Mouse (Mus musculus) spleen, adult 18-20 months (tissue): ENCODE measurements around the gene Vegfb.
A peak's percentile ranks its signal among the peaks of the same experiment; 100 is the strongest.

ENCODE experiments used
- DNase-seq, 2 experiments: peaks; one replicate each; pipeline ENCODE4 v3.0.0; 2022; ENCODE audit warnings: mixed read lengths in 2 of 2

Gene Vegfb

DNA sequence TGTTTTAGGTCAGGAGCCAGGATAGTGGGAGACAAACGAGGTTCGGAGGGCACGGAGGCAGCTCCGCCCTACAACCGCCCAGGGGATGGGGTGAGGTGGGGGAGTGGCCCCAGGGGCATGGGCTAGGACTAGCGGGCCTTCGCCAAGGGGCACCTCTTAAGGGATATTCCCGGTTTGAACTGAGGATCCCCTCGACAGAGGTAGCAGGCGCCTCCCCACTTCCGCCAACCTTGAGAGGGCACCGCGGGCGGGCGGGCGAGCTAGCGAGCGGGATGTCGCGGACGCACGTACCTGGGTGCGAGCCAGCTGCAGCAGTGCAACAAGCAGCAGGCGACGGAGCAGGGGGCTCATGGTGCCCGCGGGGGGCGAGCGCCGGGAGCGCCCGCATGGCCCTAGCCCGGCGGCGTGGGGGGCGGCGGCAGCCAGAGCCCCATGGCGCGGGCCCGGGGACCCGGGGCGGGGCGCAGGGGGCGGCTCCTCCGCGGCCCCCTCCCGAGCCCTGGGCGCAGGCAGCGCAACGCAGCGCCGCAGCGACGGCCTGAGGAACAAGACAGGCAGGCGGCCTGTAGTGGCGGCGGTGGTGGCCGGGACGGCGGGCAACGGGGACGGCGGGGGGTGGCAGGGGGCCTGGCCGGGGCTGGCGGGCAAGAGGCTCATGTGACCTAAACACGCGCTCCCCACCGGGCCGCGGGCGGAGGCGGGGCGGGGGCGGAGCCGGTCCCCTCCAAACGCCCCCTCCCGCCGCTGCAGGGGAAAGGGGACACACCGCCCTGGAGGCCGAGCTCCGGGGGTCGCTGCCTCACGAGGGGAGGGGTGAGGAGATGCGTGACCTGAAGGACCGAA, at the start of gene Vegfb:
Gene Vegfb, minus strand, starts transcription at position 591 of the 843 bp plus-strand sequence.
- peak; percentile 52 to 71 for DNase-seq

DNA sequence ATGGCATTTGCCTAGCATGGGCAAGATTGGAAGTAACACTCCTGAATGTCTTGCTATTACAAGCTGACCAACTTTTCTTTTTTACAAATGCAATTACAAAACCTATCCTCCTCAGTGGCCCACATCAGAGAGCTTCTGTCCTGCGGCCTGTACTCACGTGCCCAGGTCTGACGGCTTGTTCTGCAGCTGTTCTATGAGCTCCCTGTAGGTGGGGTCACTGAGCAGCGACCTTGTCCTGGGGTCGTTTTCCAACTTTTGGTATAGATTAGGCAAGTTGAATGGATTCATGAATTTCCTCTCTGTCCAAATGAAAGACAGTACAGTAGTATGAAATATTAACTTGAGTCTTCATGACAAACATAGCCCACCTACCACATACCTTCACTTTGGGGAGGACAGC, 46.6 kb upstream of the Vegfb start:
- DNase-seq = no peak

DNA sequence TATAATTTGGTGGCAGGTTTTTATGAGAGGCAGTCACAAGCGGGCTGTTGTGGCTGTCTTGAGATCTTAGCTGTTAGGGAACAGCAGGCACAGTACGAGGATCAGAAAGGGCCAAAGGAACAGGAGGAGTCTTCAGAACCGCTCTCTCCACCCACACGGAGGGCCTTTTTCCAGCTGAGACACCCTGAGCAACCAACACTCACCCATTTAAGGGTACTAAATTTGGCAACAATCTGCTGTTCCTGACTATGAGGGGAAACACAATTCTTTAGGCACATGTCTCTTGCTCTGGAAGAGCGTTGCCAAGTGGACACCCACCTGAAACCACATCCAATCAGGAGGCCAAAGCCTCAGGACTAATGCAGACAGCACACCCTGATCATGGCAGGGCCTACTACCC, 42.1 kb upstream of the Vegfb start:
- DNase-seq = no peak

DNA sequence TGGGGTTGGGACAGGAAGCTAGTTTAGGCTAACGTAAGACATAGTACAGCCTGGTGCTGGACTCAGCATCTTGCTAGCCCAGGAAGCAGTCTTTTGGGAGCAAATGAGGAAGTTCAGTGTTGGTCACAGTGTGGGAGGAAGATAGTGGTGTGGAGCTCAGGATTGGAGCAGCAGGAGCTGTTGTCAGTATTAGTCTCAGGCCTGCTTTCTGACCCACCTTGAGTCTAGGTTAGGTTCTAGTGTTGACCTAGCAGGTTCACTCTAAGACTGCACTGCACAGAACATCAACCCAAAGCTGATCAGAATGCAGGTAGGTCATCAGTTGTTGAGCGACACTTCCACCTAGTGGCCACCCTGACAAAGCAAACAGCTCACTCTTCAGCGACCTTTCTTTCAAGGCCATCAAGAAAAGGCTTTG, 32.8 kb upstream of the Vegfb start:
- DNase-seq = peak; percentile 47 to 67

DNA sequence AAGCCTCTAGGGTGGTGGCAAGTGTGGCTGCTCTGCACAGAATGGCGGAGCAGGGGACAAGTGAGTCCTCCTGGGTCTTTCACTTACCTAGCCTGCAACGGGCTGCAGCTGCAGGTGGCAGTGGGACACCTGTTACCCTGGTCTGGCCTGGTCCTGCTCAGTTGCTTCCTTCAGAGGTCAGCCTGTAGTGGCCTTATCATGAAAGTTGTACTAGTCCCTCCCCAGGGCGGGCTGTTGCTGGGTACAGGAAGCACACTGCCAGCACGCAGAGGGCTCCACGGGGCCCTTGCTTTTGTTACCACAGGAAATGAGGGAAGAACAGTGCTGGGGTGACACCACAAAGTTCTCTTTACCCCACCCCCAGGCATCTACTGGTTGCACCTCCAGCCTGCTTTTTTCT, 31.7 kb upstream of the Vegfb start, which contains the start of gene Fermt3:
Gene Fermt3, minus strand, starts transcription at position 279 of the 400 bp plus-strand sequence.
- DNase-seq = peak; percentile 76

DNA sequence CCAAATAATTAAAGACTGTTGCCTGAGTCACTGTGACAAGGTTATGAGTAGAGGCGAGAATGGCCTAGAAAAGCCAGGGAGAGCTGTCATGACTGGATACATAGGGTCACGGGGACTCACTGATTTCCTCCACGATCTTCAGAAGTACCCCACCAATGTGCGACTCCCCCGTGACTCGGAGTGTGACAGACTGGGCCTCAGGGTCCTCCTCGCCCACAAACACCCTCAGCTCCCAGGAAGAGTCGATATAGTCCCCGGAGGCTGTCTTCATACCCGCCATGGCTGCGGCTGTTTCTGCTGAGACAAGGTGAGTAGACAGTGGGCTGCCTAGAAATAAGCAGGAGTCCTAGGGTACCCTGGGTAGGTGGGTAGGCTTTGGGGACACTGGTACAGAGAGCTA, 31.1 kb upstream of the Vegfb start:
- no peak for DNase-seq

DNA sequence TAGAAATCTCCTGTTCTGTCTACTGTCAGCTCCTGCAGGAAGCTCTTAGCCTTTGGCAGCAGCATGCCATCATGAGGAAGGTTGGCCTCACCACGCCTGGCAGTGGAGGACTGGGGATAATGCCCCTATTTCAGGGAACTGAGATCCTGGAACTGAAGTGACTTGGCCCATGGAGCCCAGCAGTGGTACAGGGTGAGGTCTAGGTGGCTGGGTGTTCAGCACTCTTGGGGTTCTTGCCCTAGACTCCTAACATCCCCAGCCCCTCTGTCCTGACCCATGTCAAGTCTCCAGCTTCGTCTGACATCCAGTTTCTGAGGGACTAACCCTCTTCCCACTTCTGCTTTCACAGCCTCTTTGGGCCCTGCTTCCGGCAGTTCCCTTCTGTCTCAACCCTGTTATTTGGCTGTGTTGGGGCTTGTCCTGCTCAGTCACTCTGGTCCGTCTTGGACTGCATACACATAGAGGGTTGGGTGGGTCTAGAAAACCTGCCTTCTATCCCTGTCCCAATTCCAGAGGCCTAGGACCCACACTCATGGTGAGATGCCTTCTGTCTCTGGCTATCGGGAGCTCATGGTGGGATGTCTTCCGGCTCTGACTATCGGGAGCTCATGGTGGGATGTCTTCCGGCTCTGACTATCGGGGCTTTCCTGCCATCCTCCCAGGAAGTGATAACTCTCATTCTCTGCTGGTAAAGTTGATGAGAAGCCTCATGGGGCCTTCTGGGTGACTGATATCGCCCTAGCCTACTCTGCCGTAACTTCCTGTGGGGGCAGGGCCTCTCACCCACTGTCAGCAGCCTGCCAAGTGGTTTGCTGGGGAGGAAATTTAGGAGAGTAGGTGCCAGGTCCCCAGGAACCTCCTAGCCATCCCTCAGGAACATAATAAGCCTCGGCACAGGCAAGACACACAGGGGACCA, 30.3 kb upstream of the Vegfb start:
- DNase-seq = peak; percentile 57

DNA sequence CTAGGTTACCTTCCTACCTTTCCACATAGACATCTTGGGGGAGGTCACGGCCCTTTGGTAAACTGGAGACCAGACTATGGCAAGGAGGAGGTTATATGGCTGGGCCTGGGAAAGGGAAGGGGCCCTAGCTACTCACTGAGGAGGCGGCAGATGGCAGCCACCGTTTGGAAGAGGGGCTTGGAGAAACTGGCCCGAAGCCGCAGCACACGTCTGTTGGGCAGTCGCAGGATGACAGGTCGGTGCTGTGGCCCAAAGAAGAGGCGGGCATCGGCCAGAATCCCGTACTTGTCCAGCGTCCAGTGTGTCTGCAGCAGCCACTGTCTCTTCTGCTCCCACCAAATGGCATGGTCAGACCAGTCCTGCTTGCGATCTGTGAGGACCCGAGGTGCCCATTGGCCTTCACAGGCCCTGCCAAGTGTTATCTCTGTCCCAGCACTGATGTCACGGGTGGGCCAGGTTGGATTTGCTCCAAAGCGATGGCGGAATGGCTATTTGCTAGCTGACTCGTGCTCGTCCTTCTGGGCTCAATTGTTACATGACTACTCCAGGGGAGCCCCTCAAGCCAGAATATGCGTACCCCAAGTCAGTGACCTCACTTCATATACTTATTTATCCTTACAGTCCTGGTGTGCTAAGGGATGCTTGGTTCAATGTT, 27.2 kb upstream of the Vegfb start:
- no peak for DNase-seq

DNA sequence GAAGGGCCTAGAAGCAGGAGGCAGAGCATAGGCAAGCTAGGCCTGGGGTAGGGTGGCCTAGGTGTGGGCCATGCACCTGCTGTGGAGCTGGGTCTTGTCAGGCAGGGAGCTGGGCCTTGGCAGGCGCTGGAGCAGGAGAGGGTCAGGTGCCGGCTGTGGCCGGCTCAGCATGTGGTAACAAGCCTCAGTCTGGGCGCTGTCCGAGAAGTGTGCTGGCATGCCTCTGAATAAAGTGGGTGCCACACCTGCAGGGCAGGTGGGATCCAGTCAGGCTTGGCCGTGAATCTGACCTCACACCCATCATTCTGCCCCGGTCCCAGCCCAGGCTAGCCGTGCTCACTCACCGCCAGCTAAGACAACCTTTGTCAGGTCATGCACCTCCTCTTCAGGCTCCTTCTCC, 26.5 kb upstream of the Vegfb start:
- no peak for DNase-seq

DNA sequence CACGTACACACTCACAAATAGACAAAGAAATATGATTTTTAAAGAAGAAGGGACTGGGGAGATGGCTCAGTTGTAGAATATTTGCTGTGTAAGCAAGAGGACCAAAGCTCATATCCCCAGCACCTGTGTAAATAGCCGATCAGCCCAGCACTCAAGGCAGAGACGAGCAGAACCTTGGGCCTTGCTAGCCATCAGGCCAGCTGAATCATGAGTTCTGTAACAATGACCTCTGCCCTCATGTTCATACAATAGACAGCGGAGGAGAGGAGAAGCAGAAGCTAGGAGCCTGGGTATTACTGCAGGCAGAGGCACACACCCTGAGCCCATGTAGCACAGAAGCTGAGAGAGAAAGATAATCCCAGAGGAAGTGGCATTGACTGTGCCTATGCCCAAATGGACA, 25.0 kb upstream of the Vegfb start:
- no peak for DNase-seq

DNA sequence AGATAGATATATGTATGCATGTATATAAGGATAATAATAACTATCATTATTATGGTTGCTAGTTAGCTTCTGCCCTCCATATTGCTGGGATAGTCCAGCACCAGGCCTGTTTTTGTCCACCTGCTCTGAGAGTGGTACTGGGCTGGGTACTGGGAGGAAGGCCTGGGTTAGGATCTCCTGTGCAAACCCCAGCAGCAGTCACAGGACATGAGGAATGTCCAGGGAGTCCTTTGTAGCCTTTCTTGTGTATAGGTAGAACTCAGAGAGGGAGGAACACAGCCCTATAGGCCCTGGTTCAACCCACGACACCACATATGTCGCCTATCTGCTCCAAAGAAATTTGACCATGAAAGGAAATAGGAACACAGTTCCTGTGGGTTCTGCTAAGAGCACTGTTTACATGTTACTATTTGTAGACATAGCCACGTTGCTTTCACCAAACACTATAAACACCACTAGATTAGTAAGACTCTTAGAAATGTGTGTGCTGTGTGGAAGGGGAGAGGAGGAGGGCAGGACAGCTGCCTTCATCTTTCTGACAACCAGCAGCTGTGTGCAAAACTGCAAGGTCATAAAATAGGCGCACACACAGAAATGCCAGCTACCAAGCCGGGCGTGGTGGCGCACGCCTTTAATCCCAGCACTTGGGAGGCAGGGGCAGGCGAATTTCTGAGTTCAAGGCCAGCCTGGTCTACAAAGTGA, 19.6 kb upstream of the Vegfb start:
- no peak for DNase-seq

DNA sequence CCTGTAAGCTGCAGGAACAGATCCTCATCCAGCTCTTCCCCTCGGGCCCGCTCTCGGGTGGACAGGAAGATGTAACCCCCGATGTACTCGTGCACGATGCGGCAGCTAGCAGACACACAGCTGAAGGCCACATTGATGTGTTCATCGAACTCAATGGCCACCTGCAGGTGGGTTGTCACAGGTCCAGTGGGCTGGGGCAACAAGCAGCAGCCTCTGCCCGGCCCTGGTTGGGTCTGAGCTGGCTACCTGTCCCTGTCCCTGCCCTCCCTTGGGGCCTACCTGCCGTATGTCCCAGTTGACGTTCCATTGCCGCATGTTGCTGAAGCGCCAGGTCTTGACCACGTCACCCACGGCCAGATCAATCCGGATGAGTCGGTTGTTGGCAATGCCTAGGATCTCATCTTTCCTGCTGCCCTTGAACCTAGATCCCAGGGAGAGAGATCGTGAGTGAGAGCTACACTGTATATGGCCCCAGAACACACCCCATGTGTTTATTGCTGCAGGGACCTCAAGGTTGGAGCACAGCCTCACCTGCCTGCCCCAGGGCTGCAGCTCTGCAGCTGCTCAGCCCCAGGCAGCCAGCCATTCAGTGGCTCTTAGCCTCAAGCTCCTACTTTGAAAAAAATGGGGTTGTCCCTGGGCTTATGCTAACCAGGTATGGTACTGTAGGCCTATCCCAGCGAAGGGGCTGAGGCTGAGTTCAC, 12.1 kb upstream of the Vegfb start:
- no peak for DNase-seq

DNA sequence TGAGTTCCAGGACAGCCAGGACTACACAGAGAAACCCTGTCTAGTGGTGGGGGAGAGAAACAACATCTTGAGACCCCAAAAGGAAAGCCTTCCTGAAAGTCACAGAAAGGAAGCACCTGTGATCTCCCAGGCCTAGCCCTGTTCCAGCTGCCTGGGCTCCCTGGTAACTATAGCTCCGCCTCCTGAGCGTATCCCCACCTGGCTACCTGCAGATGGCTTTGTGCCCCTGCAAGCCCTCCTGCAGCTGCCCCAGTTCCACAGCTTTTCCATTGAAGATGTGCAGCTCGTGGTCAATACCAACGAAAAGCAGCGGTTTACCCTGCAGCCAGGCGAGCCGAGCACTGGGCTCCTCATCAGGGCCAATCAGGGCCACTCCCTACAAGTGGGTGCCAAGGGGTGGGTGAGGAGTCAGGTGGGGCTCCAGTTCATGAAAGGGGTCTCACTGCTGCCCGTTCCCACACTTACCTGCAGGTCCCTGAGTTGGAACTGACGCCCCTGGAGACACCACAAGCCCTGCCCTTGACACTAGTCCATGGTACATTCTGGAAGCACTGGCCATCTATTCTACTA, 10.4 kb upstream of the Vegfb start:
- no peak for DNase-seq

DNA sequence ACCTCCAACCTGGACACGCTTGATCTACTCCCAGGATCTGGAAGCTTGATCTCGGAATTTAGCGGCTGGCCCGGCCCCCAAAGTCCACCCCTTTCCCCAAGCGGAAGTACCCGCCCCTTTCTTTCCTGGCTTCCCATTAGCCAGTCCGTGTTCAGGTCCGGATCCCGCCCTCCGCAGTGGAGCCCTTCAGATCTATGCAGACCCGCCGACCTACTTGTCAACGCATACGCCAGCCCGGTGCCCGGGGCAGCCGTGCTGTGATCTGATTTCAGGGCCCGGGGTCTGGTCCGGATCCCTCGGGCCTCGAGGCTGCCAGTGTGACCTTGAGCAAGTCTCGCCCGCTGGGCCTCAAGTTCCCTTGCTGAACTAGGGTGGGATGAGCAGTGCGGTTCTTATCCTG, 8.6 kb upstream of the Vegfb start, which contains the start of the genes Nudt22 and Trpt1:
Gene Nudt22, minus strand, starts transcription at position 112 of the 400 bp plus-strand sequence.
Gene Trpt1, plus strand, starts transcription at position 126 of the 400 bp plus-strand sequence.
- peak; percentile 55 to 66 for DNase-seq

DNA sequence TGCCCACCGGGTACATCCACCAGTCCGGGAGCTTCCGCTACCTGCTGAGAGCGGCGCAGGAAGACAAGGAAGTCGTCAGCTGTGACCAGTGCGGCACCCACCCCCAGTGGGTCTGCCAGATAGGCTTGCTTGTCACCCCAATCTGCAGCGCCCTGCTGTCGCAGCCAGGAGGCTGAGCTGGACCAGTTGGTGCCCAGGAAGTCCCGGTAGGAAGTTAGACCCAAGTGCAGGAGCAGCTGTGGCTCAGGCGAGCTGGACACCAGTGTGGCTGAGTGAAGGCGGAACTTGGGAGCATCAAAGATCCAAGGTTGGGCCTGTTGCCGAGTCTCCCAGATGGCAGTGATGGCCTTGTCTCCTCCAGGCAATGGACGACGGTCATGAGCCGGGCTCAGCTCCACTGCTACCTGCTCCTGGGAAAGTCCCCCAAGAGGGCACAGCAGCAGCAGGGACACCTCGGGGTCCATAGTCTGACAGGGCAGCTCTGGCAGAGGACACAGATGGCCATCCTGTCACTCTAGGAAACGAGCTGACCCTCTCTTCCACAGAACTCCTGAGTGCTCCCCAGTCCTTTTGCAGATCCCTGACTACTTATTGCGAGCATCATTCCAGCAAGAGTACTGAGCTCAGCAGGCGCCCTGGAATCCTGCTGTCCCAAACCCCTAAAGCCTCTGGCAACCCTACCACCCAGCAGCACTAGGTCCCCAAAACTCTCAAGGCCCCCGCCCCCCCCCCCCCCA, 8.0 kb upstream of the Vegfb start:
- no peak for DNase-seq

DNA sequence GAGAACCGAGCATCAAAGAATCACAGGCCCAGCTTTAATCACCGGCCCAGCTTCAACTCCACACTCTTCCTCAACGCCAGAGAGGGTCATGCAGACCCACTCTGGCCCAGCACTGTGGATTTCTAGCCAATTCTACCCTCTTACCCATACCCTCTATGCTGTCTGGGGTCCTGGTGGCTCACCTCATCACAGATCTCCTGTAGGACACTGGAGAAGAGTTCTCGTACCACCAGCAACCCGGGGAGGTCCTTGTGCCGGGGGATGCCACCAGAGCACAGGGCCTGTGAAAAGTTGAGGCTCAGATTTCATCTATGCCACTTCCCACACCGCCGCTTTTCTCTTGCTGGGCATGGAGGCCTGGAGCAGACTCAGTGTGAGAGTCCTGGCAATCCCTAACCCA, 7.0 kb upstream of the Vegfb start:
- no peak for DNase-seq

DNA sequence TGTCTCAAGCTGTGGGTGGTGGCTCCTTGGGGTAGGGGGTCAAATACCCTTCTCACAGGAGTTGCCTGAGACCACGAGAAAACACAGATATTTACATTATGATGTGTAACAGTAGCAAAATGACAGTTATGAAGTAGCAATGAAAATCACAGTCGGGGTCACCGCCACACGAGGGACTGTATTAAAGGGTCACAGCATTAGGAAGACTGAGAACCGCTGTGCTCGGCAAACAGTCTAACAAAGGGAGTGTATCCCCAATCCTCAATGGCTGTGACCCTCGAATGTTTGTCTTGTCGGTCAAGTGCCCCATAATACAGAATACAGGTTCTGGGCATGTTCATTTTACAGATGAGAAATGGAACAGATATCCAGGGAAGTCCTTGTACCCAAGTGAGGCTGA, 6.6 kb upstream of the Vegfb start:
- DNase-seq = no peak

DNA sequence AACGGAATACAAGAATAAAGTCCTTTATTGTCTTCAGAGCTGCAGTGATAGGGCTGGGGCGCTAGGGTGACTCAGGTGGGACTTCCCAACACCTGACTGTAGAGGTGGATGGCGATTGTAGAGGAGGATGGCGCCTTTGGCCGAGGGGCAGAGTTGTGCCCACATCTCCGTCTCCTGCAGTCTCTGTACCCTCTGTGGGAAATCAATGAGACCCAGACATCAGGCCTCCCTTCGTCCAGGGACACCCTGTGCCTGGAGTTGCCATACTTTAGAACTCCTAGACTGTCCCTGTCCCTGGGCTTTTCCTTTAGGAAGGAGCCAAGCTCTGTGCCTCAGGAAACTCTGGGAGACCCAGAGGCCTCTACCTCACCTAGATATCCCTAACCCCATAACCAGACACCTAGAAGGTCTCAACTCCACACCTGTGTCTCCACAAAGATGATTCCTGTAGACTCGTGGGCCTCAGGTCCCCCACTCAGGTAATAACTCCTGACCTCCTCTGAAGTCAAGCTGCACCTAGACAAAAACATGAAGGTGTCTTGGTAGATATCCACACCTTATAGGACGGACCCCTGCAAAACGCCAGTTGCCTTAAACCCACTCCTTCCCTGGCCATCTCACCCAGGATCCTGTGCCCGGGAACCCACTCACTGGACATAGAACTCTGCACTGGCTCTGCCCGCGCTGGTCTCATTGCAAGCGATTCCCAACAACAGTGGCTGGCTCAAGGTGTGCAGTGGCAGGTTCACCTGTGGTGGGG, 5.7 kb upstream of the Vegfb start:
- DNase-seq = no peak

DNA sequence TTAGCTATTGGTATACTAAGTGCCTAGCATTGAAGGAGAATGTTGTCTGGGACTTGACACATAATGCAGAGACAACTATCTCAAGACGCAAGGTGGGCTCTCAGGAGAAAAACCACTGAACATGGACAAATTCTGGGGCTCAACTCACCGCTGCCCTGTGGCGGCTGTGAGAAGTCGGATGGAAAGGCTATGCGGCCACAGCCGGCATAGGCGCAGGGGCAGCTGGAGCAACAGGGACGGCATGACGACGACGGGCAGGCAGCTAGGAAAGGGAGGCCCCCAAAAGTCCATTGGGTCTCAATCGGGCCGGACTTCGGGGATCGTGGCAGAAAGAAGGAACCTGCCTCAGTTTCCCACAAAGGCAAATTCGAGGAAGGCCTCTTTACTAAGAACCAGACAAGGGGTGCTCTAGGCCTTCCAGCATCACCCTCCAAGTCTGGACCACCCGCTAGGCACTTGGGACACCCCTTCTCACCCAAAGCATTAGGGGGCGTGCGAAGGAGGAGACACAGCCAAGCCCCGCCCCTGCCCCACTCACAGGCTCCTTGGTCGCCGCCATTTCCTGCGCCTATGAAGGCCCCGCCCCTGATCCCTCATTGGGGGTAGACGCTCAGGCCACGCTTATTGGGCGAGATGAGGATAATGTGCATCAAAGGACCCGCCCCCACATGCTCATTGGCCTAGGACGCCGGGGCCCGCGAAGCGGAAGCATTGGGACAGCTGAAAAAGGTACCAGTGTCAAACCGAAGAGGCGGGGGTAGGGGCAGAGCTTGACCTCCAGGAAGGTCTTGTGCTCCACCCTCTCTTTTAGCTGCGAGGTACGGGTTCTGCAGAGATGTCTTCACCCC, 4.8 kb upstream of the Vegfb start, which contains the start of gene Dnajc4:
Gene Dnajc4, minus strand, starts transcription at position 562 of the 848 bp plus-strand sequence.
- DNase-seq = peak; percentile 94 to 95
